Mouse (Mus musculus) frontal cortex, postnatal 36 days (tissue): ENCODE measurements around the gene Rhoh.

ENCODE experiments used
- DNase-seq, 2 experiments: peaks; one replicate each; pipeline ENCODE4 v3.0.0; 2022; ENCODE audit warnings: low spot score in 2 of 2

Rhoh gene

DNA sequence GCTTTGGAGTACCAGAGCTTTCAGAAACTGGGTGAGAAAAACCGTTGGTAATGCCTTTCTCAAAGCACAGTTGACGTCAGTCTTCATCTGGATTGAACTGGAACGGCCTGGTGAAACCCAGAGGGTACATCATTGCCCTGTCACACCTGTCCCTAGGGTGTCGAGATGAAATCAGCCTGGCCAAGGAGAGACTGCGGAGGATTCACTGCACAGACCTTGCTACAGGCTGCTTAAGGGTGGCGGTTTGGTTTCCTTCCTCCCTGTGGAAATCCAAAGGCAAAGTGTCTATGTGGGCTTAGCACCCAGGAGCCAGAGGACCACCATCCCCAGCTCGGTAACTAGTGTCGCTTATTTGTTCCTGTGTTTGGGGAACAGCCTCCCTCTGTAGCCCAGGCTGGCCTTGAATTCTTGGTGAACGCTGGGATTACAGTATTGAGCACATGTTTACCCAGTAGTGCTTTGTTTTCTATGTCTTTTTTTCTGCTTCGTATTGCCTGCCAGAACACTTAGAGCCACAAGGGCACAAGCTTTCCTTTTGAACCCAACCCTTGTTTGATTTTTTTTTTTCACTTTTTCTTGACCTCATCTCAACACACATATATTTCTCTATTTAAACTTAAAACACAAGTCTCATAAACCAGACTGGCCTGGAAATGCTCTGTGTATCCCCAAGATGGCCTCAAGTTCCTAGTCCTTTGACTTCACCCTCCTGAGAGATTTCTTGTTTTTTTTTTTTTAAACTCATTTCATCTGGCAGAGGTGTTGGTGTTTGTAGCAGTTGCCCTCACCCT, at the start of gene Rhoh:
Rhoh (plus strand) TSS at position 60 of the 791 bp plus-strand sequence.
- no peak for DNase-seq

DNA sequence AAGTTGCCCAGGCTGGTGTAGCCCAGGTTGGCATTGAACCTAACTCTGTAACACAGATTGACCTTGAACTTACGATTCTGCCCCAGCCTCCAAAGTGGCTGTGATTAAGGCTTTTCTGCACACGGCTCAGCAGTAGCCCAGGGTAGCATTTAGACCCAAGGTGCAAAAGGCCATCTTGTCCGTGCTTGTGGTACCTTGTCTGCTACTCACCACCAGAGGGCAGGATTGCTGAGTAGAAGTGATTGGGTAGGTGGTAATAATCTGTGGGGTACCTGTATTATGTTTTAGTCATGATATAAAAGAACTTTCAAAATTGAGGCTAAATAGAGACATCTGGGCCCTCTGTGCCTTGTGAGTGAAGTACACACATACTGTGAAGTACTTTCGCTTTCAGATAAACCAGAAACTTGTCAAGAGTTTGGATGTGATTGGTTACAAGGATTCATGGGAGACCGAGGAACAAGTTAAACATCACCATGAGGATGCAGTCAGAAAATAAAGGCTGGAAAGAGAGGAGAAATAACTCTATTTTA, 37.3 kb upstream of the Rhoh start:
- DNase-seq, result peak in 1 of 2 experiments; percentile 24

DNA sequence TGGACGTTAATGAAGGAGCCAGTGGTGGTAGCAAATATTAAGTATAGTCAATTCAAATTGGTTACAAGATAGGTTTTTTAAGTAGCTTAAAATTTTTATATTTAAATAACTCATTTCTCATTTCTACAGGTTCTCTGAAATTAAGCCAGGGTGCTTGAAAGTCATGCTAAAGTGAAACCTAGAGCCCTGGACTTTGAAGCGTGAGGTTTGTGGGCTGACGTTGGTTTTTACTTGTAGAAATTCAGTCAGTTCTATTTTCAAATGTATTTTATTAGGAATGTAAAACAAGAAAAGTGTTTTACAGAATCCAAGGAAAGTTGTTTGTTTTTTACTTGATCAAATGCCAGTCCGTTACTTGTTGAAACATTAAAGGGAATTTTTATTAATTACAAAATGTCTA, 34.5 kb upstream of the Rhoh start:
- DNase-seq, result no peak

- no peak for DNase-seq
These were observed 33.9 kb upstream of the Rhoh start for GRCm38 (mm10) chr5:65827102-65827501.

GRCm38 (mm10) chr5:65828261-65828660, 32.8 kb upstream of the Rhoh start:
- no peak for DNase-seq

DNA sequence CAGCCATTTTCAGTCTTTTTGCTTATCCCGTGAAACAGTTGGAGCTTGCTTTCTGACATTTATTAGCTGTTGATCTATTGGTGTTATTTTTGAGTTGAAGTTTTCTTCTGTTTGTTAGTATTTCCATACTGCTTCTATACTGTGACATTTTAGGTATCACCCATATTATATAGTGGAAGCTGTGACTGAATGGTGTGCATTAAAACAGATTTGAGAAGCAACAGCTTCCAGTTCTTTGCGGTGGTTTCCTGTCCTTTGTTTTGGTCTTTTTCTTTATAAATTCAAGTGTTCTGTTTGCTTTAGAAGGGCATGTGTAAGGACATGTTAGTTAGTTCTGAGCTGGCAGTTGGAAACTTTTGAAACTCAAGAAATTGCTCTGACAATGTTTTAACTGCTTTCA, 32.0 kb upstream of the Rhoh start:
- no peak for DNase-seq

- no peak for DNase-seq
These were observed 28.9 kb upstream of the Rhoh start for GRCm38 (mm10) chr5:65831917-65832618.

- DNase-seq, result no peak
These were observed 27.9 kb upstream of the Rhoh start for GRCm38 (mm10) chr5:65833092-65833491.

DNA sequence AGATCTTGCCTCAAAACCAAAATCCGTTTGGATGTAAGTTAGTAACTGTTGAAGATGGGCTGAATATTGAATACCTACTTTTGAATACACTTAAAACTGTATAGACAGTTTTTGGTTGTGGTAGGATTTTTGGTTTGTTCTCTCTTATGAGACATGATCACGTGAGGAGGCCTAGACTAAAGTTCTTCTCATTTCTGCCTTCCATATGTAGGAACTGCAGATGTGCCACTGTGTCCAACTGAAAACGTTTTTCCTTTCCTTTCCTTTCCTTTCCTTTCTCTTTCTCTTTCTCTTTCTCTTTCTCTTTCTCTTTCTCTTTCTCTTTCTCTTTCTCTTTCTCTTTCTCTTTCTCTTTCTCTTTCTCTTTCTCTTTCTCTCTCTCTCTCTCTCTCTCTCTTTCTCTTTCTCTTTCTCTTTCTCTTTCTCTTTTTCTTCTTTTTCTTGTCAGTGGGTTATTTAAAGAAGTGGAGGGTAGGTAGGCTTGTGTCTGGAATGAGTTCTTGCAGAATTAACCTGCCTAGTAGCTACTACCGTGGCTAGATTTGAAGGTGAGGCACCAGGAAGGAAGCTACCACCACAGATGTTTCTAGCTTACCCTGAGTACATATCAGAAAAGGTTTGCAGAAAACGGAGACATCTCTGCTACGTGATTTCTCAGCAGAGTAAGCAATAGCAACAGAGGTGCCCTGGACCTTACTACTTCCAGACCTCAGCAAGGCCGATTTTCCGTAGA, 27.1 kb upstream of the Rhoh start:
- no peak for DNase-seq

GRCm38 (mm10) chr5:65838053-65838452, 23.0 kb upstream of the Rhoh start:
- no peak for DNase-seq

DNA sequence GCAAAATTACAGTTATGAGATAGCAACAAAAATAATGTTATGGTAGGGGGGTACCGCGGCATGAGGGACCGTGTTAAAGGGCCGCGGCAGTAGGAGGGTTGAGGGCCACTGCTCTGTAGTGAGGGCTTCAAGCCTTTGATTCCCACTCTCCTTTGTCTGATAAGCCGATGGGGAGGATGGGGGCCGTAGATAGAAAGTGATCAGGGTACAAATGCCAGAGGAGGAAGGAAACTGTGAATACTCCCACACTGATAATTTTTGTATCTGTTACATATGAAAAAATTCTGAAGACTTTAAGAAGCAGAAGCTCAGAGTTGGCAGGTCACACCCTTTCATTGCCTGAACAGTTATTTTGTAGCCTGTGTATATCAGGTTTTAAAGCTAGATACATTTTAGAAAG, 18.1 kb upstream of the Rhoh start:
- DNase-seq, result no peak

GRCm38 (mm10) chr5:65846534-65846933, 14.5 kb upstream of the Rhoh start:
- no peak for DNase-seq

DNA sequence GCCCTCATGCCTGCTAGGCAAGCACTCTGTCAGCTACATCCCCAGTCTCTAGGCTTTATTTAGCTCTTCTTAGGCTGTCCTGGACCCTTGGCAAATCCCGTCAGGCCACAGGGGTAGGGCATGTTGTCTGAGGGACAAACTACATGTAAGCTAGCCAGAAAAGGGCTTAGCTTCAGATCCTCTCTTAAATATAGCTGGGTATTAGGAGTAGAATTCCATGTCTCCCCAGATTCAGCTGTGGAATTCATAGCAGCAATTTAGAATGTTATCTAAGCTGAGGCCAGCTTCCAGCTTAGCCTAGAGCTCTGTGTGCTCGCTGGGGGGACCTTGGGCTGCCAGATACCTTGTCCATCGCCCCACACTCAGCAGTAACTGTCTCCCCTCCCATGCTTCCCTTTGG, 14.1 kb upstream of the Rhoh start:
- no peak for DNase-seq

GRCm38 (mm10) chr5:65847656-65848055, 13.4 kb upstream of the Rhoh start:
- no peak for DNase-seq

GRCm38 (mm10) chr5:65850765-65851164, 10.2 kb upstream of the Rhoh start:
- no peak for DNase-seq

- no peak for DNase-seq
These were observed 6.2 kb upstream of the Rhoh start for GRCm38 (mm10) chr5:65854786-65855191.

GRCm38 (mm10) chr5:65855571-65855970, 5.4 kb upstream of the Rhoh start:
- DNase-seq, result no peak

DNA sequence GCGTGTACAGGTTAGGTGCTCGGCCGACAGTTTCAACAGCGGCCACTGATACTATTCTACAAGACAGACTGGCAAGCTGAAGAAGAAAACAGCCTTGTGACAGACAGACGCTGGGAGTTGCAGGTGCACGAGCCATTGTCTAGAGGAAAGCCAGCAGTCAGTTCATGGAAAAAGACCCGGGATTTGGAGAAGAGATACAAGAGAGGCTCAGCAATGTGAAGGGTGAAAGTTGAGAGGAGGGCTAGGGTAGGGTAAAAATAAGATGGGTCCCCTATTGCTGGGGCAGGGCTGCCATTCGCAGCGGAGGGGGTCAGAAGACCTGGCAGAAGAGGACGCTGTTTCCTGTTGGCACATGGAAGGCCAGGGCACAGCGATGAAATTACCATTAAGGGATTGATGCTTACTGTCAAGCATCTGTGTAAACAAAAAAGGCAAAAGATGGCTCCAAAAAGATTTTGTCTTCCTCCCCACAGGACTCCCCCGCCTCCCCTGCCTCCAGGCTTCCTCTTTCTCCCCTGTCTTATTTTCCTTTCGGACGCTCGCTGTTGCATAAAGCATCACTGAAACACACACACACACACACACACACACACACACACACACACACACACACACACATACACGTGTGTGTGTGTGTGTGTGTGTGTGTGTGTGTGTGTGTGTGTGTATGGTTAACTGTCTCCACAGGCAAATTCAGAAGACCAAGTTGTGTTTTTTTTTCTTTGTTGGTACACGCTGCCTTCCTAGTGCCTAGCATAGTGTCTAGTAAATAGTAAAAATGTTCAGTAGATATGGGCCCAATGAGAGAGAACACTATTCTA, 4.2 kb upstream of the Rhoh start:
- no peak for DNase-seq

GRCm38 (mm10) chr5:65857935-65858334, 3.1 kb upstream of the Rhoh start:
- no peak for DNase-seq

DNA sequence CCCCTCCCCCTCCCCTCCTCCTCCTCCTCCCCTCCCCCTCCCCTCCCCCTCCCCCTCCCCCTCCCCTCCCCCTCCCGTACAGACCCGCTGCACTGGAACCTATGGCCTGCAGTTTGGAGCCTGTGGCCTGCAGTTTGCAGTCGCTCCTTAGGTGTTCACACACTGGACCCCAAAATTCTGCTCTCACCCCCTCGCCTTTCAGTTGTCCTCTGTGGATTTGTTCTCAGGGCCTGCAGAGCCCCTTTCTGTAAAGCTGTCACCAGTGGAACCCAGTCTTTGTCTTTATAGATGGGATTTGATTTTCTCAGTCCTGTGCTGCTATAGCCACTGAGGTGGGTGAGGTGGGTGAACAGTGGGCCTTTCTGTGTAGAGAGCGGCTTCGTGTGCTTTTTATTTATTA, 2.7 kb upstream of the Rhoh start:
- DNase-seq, result no peak

- no peak for DNase-seq
These were observed 2.1 kb upstream of the Rhoh start for GRCm38 (mm10) chr5:65858898-65859297.

- no peak for DNase-seq
These were observed 1.6 kb upstream of the Rhoh start for GRCm38 (mm10) chr5:65859396-65859795.
